Mouse (Mus musculus) bone marrow, adult 2 months (tissue): ENCODE results near the gene 1600014C10Rik.

Experiments used
- CTCF ChIP-seq: fragments of 200-500 bp; IDR thresholded peaks from 2 replicates; pipeline ENCODE4 v1.5.1; 2011; ENCODE audit warnings: low read length, control low read depth; ENCODE audit not compliant: control insufficient read depth, insufficient read depth
- POLR2A ChIP-seq: fragments of 200-500 bp; IDR thresholded peaks from 2 replicates; pipeline ENCODE4 v1.6.1; 2011; ENCODE audit warnings: low read depth, mild to moderate bottlenecking, control low read depth, low read length, borderline replicate concordance; ENCODE audit not compliant: control insufficient read depth

DNA sequence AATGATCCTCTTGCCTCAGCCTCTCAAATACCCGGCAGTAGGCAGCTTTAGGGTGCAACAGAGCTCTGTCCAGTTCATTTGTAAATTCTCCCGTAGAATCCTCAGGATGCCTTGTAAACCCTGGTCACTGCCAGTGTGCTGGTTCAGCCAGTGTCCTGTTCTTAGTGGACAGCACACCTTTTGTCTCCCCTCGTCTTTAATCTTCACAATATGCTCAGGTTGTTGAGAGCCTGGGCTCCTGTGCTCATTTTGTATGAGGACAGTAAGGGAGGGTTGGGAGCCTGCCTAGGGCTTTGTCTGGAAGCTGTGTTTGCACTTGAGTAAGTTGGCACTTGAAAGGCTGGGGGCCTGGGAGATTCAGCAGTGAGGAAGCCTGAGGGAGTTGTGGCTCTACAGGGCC, 3.1 kb upstream of the 1600014C10Rik start:
- TF ChIP-seq CTCF (no peak), POLR2A (no peak)
